Mouse (Mus musculus) liver, adult 2 months (tissue): Measurements from ENCODE around the gene Ndufv1.
"Not testable (repeated sequence)": the region's sequence is repeated elsewhere in the genome, so short reads cannot be mapped to it uniquely, and the experiment has no call there.

Experiments used
- CTCF ChIP-seq: fragments of 200-500 bp; IDR thresholded peaks from 2 replicates; pipeline ENCODE4 v1.5.1; 2011; ENCODE audit warnings: low read depth, low read length, control low read depth
- POLR2A ChIP-seq: fragments of 200-500 bp; IDR thresholded peaks from 2 replicates; pipeline ENCODE4 v1.6.1; 2011; ENCODE audit warnings: low read length, control low read depth; ENCODE audit not compliant: insufficient read depth; ENCODE audit errors: extremely low read depth

DNA sequence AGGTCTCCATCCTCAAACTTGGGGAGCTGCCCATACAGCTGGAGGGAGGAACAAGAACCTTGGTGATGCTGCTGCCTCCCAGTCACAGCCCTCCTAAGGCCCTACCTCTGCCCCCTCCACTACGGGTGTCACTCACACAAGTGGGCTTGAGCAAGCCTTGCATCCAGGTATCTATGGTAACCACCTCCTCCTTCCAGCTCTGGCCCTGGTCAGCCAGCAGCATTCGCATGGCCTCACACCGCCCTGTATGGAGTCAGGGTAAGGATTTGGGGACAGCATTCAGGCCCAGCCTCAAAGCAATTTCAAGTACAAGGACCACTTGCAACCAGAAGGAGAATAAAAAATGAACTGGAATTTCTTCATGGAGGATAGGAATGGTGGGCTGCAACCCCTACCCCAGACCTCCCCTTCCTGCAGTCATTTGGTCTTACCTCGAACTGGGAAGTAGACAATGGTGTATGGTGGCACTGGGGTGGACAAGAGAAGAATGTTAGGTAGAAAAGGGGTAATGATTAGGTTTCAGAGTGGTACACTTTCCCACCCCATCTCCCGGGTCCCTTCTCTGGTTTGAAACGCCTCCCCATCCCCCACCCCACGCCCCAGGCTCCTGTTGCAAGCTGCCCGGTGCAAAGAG lies 24.7 kb upstream of the Ndufv1 start:
- not testable (repeated sequence) for TF ChIP-seq CTCF, POLR2A
